Mouse (Mus musculus): ENCODE results near the gene Ddah2. TPM values are rescaled to one million over a fixed set of nuclear protein-coding genes. Genes with fewer than 3 reads are reported as not detected.

Ddah2 gene
- polyA plus RNA-seq, 1 experiment, result 9.4 TPM

DNA sequence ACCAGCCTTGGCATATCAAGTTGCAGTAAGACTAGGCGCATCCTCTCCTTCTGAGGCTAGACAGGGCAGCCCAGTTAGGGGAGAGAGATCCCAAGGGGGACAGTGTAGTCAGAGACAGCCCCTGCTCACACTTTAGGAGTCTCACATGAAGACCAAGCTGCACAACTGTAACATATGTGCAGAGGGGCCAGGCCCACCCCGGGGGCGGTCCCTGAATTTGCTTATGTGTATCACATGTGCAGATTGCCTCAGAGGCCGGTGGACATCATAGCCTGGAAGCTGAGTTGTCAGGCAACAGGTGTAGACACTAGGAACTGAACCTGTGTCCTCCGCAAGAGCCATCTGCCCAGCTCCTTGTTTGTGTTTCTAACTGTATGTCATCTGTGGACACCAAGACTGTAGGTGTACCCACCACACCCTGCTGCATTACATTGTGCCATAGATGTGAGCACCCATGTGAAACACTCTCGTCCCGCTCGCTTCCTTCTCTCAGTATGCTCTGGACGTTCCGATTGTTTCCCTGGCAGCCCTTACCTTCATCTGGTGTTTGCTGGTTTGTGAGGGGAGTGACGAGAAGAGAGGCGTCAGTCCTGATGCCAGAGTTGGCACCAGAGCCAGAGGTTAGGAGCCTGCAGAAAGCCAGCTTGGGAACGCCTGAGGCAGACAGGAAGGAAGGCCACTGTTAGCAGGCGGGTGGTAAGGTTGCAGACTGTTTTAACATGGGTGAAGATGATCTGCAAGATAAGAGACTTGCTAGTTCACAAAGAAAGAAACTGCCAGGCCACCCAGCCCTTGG is 33.8 kb downstream of the Ddah2 start:
- Histone ChIP-seq H3K27ac (replicated peaks; ENCODE audit: low read depth, low read length) (no peak overlapping the region), H3K4me3 (ENCODE audit: insufficient read depth, low read depth, low read length) (no peak overlapping the region), H3K4me1 (ENCODE audit: control insufficient read depth, insufficient read depth, insufficient read length, low read length) (no peaks in the 10 kb centered on the region; the same call in 1 of the 2 replicates)

DNA sequence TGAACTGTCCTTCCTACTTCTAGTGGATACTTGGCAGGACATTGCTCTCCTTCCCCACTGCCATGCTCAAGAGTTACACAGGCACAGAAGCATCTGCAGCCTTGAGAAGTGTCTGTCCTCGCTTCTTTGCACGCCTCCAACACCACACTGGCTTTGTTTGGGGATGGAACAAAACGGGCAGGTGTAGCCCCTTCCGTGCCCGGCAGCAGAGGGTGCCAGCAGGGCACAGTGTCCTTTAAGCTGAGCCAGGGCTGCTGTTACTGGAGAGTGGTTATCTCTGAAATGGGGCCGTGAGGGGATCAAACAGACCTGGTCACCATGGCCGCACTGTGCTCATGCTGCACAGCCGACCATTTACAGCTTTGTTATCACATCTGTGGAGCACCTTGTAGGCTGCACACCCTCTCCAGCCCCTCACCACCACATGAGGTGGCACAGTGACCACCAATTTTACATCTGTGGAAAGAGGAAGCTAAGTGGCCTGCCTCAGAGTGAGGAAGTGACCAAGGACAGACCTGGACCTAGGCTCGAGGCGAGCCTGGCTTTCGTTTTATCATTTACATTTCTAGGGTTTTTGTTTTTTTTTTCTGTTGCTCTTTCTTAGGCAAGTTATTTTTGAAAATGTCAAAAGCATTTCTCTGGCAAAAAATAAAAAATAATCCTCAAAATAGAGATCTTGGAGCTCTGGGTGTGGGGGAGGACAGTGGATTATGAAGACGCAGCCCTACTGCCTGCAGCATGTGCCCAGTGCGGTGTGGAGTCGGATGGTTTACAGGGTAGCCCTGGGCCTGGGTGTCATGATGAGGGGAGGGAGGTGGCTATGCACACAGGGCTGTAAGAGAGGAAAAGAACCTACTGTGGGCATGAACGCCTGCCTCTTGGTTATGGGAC is 35.9 kb downstream of the Ddah2 start:
- no peaks in the 10 kb centered on the region; the same call in 1 of the 2 replicates for H3K4me1 ChIP-seq (ENCODE audit: control insufficient read depth, insufficient read depth, insufficient read length, low read length)

DNA sequence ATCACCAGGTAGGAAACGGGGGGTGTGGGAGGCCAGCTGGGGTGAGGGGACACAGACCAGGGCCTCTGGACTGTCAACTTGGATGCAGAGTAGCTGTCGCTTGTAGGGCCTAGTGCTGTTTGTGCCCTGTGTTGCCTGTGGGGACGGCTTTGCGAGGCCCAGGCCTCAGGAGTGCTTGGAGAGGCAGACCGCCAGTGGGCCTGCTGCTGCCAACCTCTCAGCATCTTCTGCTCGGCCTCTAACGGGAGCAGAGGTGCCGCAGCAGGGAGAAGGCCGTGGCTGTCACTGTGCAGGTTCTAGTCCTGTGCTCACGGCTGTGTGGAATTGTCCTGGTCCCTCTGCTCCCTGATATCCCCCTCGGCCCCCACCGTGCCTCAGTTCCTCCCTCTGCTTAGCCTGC is 37.8 kb downstream of the Ddah2 start:
- no peak overlapping the region for H3K27ac ChIP-seq (replicated peaks; ENCODE audit: low read depth, low read length)
- no peak overlapping the region for H3K4me3 ChIP-seq (ENCODE audit: insufficient read depth, low read depth, low read length)
- no peaks in the 10 kb centered on the region for H3K4me1 ChIP-seq (ENCODE audit: control insufficient read depth, insufficient read depth, insufficient read length, low read length)

More for the DNA sequence above, 35.9 kb downstream of the Ddah2 start:
- Histone ChIP-seq H3K27ac (replicated peaks; ENCODE audit: low read depth, low read length) (no peak overlapping the region), H3K4me3 (ENCODE audit: insufficient read depth, low read depth, low read length) (no peak overlapping the region)

DNA sequence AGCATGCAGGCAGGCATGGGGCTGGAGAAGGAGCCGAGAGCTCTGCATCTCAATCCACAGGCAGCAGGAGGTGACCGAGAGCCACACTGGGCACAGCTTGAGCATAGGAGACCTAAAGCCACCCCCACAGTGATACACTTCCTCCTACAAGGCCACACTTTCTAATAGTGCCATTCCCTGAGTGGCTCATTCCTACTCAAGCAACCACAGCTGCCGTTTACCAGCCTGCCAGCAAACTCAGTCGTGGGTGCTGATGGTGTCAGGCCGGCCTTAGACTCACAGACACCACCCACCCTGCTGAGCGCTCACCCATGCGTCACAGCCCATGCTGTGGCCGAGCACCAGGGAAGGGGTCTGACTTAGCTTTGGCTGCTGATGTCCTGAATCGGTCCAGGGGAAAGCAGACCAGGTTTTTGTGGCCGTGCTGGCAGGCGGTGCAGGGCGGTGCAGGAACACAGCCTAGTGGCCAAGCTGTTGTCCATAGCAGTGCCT is 38.4 kb downstream of the Ddah2 start:
- Histone ChIP-seq H3K4me1 (ENCODE audit: control insufficient read depth, insufficient read depth, insufficient read length, low read length) (no peaks in the 10 kb centered on the region), H3K4me3 (ENCODE audit: insufficient read depth, low read depth, low read length) (no peak overlapping the region), H3K27ac (replicated peaks; ENCODE audit: low read depth, low read length) (no peak overlapping the region)

DNA sequence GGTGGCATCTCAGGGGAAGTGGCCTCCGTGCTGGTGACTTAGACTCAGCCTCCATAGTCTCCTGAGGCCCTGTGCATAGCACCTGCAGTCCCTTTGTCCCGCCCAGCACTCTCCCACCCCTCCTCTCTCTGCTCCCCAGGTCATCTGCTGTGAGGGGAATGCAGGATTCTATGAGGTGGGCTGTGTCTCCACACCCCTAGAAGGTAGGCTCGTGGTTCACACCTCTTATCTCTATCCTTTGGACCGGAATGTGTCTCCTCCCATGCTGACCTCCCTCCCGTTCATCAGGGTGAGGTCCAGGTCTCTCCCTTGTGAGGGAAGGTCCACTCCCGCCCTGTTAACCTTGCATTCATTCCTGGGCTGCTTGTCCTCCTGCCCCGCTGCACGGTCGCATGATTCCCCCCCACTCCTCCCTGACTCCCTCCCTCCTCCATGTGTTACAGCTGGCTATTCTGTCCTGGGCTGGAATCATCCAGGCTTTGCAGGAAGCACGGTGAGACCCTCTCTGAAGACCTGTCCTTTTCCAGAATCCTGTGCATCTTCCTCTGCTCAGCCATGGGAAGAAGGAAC is 41.4 kb downstream of the Ddah2 start:
- H3K27ac ChIP-seq (replicated peaks; ENCODE audit: low read depth, low read length), result no peak overlapping the region
- no peaks in the 10 kb centered on the region for H3K4me1 ChIP-seq (ENCODE audit: control insufficient read depth, insufficient read depth, insufficient read length, low read length)
- no peak overlapping the region for H3K4me3 ChIP-seq (ENCODE audit: insufficient read depth, low read depth, low read length)

DNA sequence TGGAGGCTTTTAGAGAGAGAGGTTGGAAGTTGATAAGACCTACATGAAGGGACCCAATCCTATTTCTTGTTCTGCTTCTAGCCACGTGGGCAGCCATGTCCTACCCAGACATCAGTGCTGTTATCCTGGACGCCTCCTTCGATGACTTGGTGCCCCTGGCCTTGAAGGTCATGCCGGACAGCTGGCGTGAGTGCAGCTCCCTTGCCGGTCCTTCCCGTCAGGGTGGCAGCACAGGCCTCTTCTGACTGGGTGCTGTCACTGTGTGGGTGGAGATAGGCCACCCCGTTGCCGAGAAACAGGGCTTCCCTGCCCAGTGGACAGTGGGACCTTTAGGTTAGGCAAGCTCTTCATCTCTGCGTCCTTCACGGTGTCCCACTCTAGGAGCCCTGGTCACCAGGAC is 42.3 kb downstream of the Ddah2 start:
- Histone ChIP-seq H3K27ac (replicated peaks; ENCODE audit: low read depth, low read length) (no peak overlapping the region), H3K4me3 (ENCODE audit: insufficient read depth, low read depth, low read length) (no peak overlapping the region), H3K4me1 (ENCODE audit: control insufficient read depth, insufficient read depth, insufficient read length, low read length) (no peaks in the 10 kb centered on the region)

DNA sequence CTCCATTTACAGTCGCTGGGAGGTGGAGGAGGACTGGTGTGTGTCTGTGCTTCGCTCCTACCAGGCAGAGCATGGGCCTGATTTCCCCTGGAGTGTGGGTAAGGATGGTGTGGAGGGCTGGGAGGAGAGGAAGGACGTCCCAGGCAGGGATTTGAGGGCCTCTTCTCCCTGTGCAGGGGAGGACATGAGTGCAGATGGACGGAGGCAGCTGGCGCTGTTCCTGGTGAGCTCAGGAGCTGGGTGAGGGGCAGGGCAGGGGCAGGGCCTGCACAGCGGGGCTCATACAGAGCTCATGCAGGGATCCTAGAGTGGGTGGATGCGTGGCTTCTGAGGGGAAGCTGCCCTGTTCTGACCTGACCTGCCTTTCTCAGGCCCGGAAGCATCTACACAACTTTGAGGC is 43.5 kb downstream of the Ddah2 start:
- H3K27ac ChIP-seq (replicated peaks; ENCODE audit: low read depth, low read length), result no peak overlapping the region
- H3K4me1 ChIP-seq (ENCODE audit: control insufficient read depth, insufficient read depth, insufficient read length, low read length), result no peaks in the 10 kb centered on the region
- no peak overlapping the region for H3K4me3 ChIP-seq (ENCODE audit: insufficient read depth, low read depth, low read length)

DNA sequence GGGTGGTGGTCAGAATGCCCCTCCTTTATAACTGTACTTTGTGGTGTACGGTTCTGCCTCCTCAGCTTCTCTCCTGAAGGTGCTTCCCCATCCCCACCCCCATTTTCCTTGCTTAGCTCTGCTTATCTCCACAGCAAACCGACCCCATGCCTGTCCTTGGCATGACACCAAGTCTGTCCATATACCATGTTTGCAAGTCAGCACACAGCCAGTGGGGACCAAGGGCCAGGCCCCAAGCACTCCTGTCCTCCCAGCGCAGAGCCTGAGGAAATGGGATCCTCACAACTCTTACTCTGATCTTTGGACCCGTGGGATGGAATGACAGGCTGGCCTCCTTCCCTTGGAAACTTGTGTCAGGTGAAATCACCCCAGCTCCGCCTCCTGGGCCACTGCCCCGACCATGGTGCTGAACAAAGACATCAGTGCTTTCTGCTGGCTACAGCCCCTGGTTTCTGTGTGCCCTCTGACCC is 44.4 kb downstream of the Ddah2 start:
- H3K27ac ChIP-seq (replicated peaks; ENCODE audit: low read depth, low read length), result no peak overlapping the region

DNA sequence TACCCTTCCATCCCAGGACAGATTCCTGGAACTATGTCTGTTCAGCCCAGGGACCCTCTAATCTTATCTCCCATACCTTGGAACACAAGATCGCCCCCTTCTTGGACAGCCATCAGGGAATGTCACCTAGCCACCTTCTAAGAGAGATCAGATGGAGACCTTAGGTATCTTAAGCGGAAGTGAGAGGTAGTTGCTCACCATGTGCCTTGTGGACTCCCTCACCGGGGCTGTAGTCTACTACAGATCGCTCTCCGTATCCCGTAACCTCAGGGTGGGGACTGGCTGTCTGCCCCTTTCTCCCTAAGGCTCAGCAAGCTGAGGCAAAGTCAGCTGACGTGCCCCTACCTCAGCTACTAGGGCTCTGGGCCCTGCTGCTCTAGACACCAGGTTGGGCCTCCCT is 45.2 kb downstream of the Ddah2 start:
- Histone ChIP-seq H3K27ac (replicated peaks; ENCODE audit: low read depth, low read length) (no peak overlapping the region), H3K4me1 (ENCODE audit: control insufficient read depth, insufficient read depth, insufficient read length, low read length) (no peaks in the 10 kb centered on the region), H3K4me3 (ENCODE audit: insufficient read depth, low read depth, low read length) (no peak overlapping the region)

More for the DNA sequence above, 44.4 kb downstream of the Ddah2 start:
- no peaks in the 10 kb centered on the region for H3K4me1 ChIP-seq (ENCODE audit: control insufficient read depth, insufficient read depth, insufficient read length, low read length)
- no peak overlapping the region for H3K4me3 ChIP-seq (ENCODE audit: insufficient read depth, low read depth, low read length)

DNA sequence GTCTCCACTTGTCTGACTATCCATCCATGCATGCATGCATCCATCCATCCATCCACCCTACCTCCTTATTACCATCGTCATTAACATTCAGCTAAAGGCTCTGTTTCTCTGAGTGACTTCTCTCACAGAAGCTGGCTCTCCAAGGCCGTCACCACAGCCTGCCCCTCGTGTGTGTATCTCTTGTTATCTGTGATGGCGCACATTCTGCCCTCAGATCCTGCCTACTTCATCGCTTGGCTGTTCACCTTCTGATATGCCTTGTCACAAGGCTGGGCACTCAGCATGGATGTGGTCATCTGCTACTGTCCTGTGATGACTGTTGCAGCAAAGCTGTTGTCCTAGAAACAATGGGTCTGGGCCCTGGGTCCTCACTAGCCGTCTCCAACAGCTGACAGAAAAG is 45.9 kb downstream of the Ddah2 start:
- Histone ChIP-seq H3K4me3 (ENCODE audit: insufficient read depth, low read depth, low read length) (no peak overlapping the region), H3K27ac (replicated peaks; ENCODE audit: low read depth, low read length) (no peak overlapping the region), H3K4me1 (ENCODE audit: control insufficient read depth, insufficient read depth, insufficient read length, low read length) (no peaks in the 10 kb centered on the region)

DNA sequence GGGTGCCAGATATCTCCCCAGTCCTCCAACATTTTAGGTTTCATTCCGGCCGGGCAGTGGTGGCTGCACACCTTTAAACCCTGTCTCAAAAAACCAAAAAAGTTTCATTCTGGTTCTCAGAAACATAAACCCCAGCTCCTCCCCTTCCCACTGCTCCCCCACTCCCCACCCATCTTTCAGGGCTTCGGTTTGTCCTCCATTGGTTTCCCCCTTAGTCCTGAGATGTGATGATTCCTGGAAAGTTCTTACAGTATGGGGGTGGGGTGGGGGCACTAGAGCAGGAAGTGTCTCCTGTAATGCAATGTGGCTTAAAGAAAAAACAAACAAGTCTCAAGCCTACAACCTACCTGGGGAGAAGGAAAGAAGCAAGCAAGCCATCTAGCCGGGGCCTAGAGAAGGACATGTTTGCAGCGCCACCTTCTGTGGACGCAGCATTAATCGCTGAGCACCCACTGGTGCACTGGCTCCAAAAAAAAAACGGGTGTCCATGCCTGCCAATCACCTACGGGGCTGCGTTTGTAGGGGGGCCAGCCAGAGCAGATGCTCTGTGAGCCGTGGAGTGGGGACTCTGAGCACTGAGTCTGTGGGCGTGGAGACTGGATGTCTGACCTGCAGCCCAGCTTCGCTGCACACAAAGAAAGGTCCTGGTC is 47.0 kb downstream of the Ddah2 start:
- no peak overlapping the region for H3K27ac ChIP-seq (replicated peaks; ENCODE audit: low read depth, low read length)
- no peaks in the 10 kb centered on the region for H3K4me1 ChIP-seq (ENCODE audit: control insufficient read depth, insufficient read depth, insufficient read length, low read length)
- H3K4me3 ChIP-seq (ENCODE audit: insufficient read depth, low read depth, low read length), result no peak overlapping the region

DNA sequence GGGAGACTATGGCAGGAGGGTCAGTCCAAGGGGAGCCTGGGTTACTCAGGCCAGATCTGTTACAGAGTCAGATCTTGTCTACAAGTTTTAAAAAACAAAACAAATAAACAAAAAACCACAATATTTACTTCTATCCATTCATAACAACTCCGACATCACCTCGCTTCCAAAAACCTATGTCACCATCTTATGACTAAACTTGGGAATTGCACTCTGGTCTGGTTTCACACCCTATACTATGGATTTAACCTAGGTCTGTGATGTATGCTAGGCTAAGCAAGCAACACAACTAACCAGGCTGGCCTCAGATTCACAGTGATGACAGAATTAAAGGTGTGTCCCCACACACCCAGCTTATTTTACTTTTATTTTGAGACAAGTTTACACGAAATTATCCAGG is 47.7 kb downstream of the Ddah2 start:
- H3K4me3 ChIP-seq (ENCODE audit: insufficient read depth, low read depth, low read length), result no peak overlapping the region
- no peaks in the 10 kb centered on the region for H3K4me1 ChIP-seq (ENCODE audit: control insufficient read depth, insufficient read depth, insufficient read length, low read length)
- no peak overlapping the region for H3K27ac ChIP-seq (replicated peaks; ENCODE audit: low read depth, low read length)

DNA sequence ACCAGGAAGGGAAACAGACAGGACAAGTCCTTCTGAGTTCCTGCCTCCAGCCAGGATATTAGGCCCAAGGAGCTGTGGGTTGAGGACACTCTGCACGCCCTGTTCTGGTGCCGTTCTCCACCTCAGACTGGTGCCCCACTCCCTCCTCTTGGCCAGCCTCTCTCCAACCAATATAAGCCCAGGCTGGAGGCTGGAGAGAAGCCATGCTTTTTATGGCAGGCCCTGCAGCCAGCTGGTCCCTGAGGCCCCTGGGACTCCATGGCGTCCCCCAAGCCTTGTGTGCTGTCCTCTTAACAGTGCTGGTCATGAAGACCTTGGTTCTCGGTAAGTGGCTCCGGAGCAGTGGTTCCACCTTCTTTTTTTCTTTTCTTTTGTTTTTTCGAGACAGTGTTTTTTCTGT is 49.3 kb downstream of the Ddah2 start, which contains the start of gene Ly6g5c:
TSS of gene Ly6g5c (plus strand) at position 183 of the 400 bp plus-strand sequence.
- Histone ChIP-seq H3K4me1 (ENCODE audit: control insufficient read depth, insufficient read depth, insufficient read length, low read length) (no peaks in the 10 kb centered on the region), H3K27ac (replicated peaks; ENCODE audit: low read depth, low read length) (no peak within 1 kb of the TSS), H3K4me3 (ENCODE audit: insufficient read depth, low read depth, low read length) (no peak within 1 kb of the TSS)

All from brown adipose tissue, adult 24 weeks (tissue).